Mouse (Mus musculus): ENCODE data around the gene Larp4b.

The Larp4b gene

GRCm38 (mm10) chr13:9125193-9125592 is 31.5 kb downstream of the Larp4b start:
- DNase-seq (ENCODE audit: low read depth), result no peak

GRCm38 (mm10) chr13:9127715-9128114 is 34.0 kb downstream of the Larp4b start:
- no peak for DNase-seq (ENCODE audit: low read depth)

GRCm38 (mm10) chr13:9128707-9129314 is 35.1 kb downstream of the Larp4b start:
- no peak for DNase-seq (ENCODE audit: low read depth)

- DNase-seq (ENCODE audit: low read depth), result no peak
Observed at GRCm38 (mm10) chr13:9134421-9134820, 40.7 kb downstream of the Larp4b start.

GRCm38 (mm10) chr13:9136088-9136487 is 42.4 kb downstream of the Larp4b start:
- no peak for DNase-seq (ENCODE audit: low read depth)

GRCm38 (mm10) chr13:9136733-9137132 is 43.1 kb downstream of the Larp4b start:
- no peak for DNase-seq (ENCODE audit: low read depth)

GRCm38 (mm10) chr13:9139466-9139991 is 45.8 kb downstream of the Larp4b start:
- no peak for DNase-seq (ENCODE audit: low read depth)

GRCm38 (mm10) chr13:9140204-9140603 is 46.5 kb downstream of the Larp4b start:
- no peak for DNase-seq (ENCODE audit: low read depth)

- no peak for DNase-seq (ENCODE audit: low read depth)
Observed at GRCm38 (mm10) chr13:9142371-9142770, 48.7 kb downstream of the Larp4b start.

- DNase-seq (ENCODE audit: low read depth), result no peak
Observed at GRCm38 (mm10) chr13:9148830-9149229, 55.1 kb downstream of the Larp4b start.

- DNase-seq (ENCODE audit: low read depth), result no peak
Observed at GRCm38 (mm10) chr13:9149473-9150217, 56.0 kb downstream of the Larp4b start.

GRCm38 (mm10) chr13:9151100-9151499 is 57.4 kb downstream of the Larp4b start:
- no peak for DNase-seq (ENCODE audit: low read depth)

- DNase-seq (ENCODE audit: low read depth), result no peak
Observed at GRCm38 (mm10) chr13:9151619-9152018, 57.9 kb downstream of the Larp4b start.

- no peak for DNase-seq (ENCODE audit: low read depth)
Observed at GRCm38 (mm10) chr13:9152267-9152666, 58.6 kb downstream of the Larp4b start.

- no peak for DNase-seq (ENCODE audit: low read depth)
Observed at GRCm38 (mm10) chr13:9153803-9154202, 60.1 kb downstream of the Larp4b start.

GRCm38 (mm10) chr13:9159282-9159681 is 65.6 kb downstream of the Larp4b start:
- DNase-seq (ENCODE audit: low read depth), result no peak

- DNase-seq (ENCODE audit: low read depth), result no peak
Observed at GRCm38 (mm10) chr13:9162888-9163287, 69.2 kb downstream of the Larp4b start.

- no peak for DNase-seq (ENCODE audit: low read depth)
Observed at GRCm38 (mm10) chr13:9167842-9168241, 74.2 kb downstream of the Larp4b start.

GRCm38 (mm10) chr13:9169616-9170015 is 75.9 kb downstream of the Larp4b start:
- DNase-seq (ENCODE audit: low read depth), result no peak

GRCm38 (mm10) chr13:9170726-9171125 is 77.0 kb downstream of the Larp4b start:
- DNase-seq (ENCODE audit: low read depth), result no peak

- DNase-seq (ENCODE audit: low read depth), result no peak
Observed at GRCm38 (mm10) chr13:9173414-9173813, 79.7 kb downstream of the Larp4b start.

GRCm38 (mm10) chr13:9175171-9175570 is 81.5 kb downstream of the Larp4b start:
- no peak for DNase-seq (ENCODE audit: low read depth)

- no peak for DNase-seq (ENCODE audit: low read depth)
Observed at GRCm38 (mm10) chr13:9178270-9178669, 84.6 kb downstream of the Larp4b start.

- DNase-seq (ENCODE audit: low read depth), result no peak
Observed at GRCm38 (mm10) chr13:9178718-9179117, 85.0 kb downstream of the Larp4b start.

All from induced T-regulatory cell, adult 2 months (primary cell).